Mouse (Mus musculus): ENCODE measurements at regions not wholly inside any gene's neighbourhood (a gene's known extent, or its start where the extent isn't known, plus 50 kb on each side); places are given as distances from the start of the nearest gene placed in this dataset.
"Not testable (repeated sequence)": the region's sequence is repeated elsewhere in the genome, so short reads cannot be mapped to it uniquely, and the experiment has no call there.

GRCm38 (mm10) chr12:32122915-32123314 lies 61.8 kb upstream of the Prkar2b start:
- no peak for DNase-seq (ENCODE audit: low read depth, low spot score)

GRCm38 (mm10) chr12:32122007-32122406 lies 60.9 kb upstream of the Prkar2b start:
- not testable (repeated sequence) for DNase-seq (ENCODE audit: low read depth, low spot score)

- DNase-seq (ENCODE audit: low read depth, low spot score), result no peak
These were observed 51.6 kb upstream of the Prkar2b start for GRCm38 (mm10) chr12:32112691-32113090.

- DNase-seq (ENCODE audit: low read depth, low spot score), result peak; percentile 44
These were observed 50.5 kb upstream of the Prkar2b start for GRCm38 (mm10) chr12:32111508-32112119.

GRCm38 (mm10) chr12:32110903-32111302 lies 49.8 kb upstream of the Prkar2b start:
- no peak for DNase-seq (ENCODE audit: low read depth, low spot score)
